Mouse (Mus musculus) gastrocnemius, postnatal 36 days (tissue): ENCODE results near the gene Slc36a2. TPM values are rescaled to one million over a fixed set of nuclear protein-coding genes. Genes with fewer than 3 reads are reported as not detected.
"Not testable (repeated sequence)": the region's sequence is repeated elsewhere in the genome, so short reads cannot be mapped to it uniquely, and the experiment has no call there.

Experiments
- DNase-seq, 2 experiments: peaks; one replicate each; pipeline ENCODE4 v3.0.0; 2022
- intact Hi-C: fragments of 180-260 bp; cut with DNase I; formaldehyde crosslinking; loops from one replicate; pipeline ENCODE4 v1.15.1; 2025
- total RNA-seq, 2 experiments: library from RNA; stranded (reverse); gene quantifications; 2 replicates each; pipeline ENCODE4 v1.2.3; 2021

The Slc36a2 gene
- total RNA-seq, 2 experiments from 2014 or later = 0.59 to 1.5 TPM

DNA sequence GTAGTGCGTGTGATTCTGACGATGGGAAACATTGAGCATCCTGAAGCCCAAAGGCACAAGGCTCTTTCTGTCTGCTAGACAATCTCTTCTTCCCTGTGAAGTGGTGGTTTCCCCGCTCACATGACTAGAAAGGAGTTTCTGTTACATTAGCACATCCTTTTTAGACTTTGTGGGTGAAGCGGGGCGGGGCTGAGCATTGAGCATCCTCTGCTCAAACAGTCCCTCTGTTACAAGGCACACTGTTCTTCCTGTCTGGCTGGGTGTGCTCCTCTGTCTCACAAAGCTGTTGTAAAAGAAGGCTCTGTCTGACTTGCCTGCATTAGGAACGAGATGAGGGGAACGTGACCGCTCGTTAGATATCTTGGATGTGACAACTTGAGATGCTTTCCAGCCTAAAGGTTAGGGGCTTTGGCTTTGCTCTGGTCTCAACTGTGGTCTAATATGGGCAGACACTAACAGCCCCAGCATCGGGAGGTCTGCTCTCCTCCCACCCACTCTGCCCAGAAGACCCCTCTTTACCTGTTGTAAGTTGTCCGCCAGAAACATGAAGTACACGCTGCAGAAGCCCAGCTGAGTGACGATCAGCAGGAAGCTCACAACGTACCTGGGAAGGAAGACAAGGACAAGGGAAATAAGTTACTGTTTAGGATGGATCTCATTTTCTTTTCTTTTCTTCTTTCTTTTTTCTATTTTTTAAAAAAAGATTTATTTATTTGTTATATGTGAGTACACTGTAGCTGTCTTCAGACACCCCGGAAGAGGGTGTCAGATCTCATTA is 47.9 kb downstream of the Slc36a2 start:
- no peak for DNase-seq
- intact Hi-C loops = no loop called here

DNA sequence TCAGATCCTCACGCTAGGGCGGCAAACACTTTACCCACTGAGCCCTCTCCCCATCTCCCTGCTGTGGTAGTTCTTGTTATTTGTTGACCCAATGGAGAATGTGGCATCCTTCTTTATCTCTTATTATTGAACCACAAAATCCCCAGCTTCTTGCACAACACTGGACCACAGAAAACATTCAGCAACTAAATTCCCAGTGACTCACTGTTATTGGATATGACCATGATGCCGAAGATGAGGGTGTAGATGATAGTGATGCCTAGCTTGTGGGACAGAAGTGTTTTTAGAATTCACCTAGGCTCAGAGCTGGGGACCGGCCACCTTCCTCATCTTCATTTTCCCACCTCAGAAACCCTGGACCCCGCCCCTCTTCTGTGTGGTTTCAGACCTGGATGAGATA is 50.0 kb downstream of the Slc36a2 start:
- intact Hi-C loops = no loop called here
- no peak for DNase-seq

DNA sequence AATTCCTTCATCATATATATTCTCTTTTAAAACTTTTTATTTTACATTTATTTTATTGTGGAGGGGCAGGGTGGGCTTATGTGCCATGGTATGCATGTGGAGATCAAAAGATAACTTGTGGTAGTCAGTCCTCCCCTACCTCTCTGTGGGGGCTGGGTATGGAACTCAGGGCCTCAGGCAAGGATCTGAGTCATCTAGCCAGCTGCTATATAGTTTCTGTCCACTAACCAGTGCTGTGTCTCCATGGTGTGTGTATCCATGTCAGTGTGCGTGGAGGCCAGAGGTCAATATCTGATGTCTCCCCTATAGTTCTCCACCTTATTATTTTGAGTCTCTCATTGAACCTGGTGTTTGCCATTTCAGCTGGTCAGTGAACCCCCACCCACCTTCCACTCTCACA is 50.5 kb downstream of the Slc36a2 start:
- intact Hi-C loops = no loop called here
- DNase-seq = no peak

- intact Hi-C loops = no loop called here
- DNase-seq = no peak
These were observed 51.7 kb downstream of the Slc36a2 start for GRCm38 (mm10) chr11:55133204-55133603.

- intact Hi-C loops = no loop called here
These were observed 52.9 kb downstream of the Slc36a2 start for GRCm38 (mm10) chr11:55131946-55132345.

DNA sequence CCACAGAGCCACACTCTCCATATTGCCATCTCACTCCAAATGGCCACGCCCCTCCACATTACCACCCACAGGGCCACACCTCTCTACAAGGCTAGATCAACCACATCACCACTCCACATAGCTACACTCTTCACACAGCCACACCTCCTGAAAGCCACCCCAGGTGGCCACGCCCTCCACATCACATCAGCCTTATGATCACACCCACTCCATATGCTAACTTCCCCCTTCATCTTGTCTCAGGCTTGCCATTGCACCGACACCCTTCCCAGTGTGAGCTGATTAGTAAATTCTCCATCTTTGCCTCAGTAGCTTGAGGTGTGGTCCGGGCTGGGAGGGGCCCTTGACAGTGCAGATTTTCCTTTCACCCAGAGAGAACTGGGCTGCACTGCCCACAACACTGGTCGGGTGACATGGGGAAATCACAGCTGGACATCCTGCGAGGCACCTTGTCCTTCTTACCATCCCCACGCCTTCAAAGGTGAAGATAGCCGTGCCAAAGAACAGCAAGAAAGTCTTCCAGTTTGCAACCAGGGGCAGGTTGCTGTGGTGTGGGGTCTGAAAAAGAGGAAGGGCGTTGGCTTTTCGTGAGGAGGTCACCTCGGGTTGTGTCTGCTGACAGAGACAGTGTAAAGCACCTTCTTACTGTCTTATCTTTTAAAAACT is 53.7 kb downstream of the Slc36a2 start:
- DNase-seq = no peak
- intact Hi-C loops = no loop called here

More at GRCm38 (mm10) chr11:55131946-55132345, 52.9 kb downstream of the Slc36a2 start:
- DNase-seq = no peak

DNA sequence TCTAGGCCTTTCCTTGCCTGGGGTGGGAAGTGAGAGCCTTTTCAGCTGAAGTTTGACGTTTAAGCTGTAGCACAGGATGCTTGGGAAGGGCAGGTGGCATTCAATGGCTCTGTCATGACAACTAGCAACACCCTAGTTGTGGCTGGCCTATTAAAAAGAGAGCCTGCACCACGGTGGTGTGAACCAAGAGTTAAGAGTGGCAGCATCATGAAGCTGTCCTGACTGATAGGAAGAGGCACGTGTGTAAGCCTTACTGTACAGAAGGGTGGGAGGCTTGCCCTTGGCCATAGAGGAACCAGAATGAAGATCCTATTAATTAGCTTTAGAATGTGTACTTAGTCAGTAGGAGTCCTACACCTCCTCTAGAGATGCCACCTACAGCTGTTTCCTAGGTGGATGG is 56.5 kb downstream of the Slc36a2 start:
- intact Hi-C loops = no loop called here
- no peak for DNase-seq

DNA sequence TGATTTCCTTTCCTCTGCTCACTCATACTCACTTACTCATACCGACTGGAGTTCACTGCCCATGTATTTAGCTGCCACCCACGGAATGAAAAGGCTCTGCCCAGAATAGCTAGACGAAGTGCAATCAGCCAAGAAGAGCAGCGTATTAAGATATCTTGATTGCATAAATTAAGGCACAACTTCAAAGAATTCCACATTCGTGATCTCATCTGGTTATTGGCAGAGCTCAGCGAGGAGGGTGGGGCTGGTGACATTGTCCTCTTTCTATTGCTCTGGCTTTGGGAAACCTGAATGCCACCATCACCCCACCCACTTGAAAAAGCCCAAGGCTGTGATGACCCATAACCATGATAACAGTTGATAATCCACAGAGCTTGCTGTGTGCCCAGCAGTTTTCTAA is 56.9 kb downstream of the Slc36a2 start:
- intact Hi-C loops = no loop called here
- DNase-seq = no peak

GRCm38 (mm10) chr11:55126663-55127062 is 58.2 kb downstream of the Slc36a2 start:
- intact Hi-C loops = no loop called here
- no peak for DNase-seq

DNA sequence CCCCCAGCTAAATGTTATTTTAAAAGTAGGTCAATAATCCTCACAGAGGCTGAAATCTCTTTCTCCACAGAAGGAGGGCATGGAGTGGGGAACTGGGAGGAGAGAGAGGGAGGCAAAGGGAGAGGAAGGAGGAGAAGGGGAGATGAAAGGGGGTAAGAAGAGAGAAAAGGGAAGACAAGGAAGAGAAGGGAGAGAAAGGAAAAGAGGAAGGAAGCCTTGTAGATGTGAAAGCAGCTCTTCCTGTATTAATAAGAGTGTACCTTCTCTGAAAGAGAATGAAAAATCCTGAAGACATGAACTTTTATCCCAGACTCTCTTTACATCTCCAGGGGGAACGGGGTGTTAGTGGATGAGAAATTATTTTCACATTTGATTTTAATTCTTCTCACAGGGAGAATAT is 63.4 kb downstream of the Slc36a2 start:
- DNase-seq = no peak
- intact Hi-C loops = no loop called here

GRCm38 (mm10) chr11:55120821-55121271 is 64.0 kb downstream of the Slc36a2 start:
- no peak for DNase-seq
- intact Hi-C loops = no loop called here

- intact Hi-C loops = no loop called here
- DNase-seq = no peak
These were observed 64.6 kb downstream of the Slc36a2 start for GRCm38 (mm10) chr11:55120279-55120678.

DNA sequence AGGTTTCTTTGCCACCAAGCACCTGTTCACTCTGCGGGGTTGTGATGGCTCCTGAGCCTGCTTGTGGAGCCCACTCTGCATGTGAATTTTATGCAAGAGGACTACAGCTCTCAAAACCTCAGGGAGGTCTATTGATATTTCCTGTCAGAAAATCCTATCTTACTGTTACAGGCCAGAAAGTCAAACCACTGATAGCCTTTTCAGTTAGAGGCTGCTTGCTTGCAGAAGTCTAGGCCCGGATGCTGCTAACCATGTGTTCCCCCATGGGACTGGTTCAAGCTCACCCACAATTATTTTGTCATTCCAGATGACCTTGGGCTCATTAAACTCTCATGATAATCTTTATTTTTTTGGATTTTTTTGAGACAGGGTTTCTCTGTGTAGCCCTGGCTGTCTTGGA is 67.8 kb downstream of the Slc36a2 start:
- no peak for DNase-seq
- intact Hi-C loops = no loop called here

- intact Hi-C loops = no loop called here
- DNase-seq = no peak
These were observed 68.9 kb downstream of the Slc36a2 start for GRCm38 (mm10) chr11:55116004-55116403.

DNA sequence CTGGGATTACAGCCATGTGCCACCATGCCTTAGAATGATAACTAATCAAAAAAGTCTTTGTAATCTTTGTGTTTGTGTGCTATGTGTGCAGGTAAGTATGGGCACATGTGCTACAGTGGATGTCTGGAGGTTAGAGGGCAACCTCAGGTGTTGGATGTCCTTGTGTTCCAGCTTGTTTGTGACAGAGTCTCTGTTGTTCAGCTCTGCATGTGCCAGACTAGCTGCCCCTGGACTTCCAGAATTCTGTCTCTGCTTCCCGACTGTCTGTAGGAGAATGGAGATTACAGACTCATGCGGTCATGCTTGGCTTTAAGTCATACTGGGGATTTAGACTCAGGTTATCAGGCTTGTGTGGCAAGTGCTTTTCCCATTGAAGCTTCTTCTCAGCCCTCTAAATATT is 70.6 kb downstream of the Slc36a2 start:
- no peak for DNase-seq
- intact Hi-C loops = no loop called here

GRCm38 (mm10) chr11:55113861-55114250 is 71.0 kb downstream of the Slc36a2 start:
- intact Hi-C loops = not testable (repeated sequence)

DNA sequence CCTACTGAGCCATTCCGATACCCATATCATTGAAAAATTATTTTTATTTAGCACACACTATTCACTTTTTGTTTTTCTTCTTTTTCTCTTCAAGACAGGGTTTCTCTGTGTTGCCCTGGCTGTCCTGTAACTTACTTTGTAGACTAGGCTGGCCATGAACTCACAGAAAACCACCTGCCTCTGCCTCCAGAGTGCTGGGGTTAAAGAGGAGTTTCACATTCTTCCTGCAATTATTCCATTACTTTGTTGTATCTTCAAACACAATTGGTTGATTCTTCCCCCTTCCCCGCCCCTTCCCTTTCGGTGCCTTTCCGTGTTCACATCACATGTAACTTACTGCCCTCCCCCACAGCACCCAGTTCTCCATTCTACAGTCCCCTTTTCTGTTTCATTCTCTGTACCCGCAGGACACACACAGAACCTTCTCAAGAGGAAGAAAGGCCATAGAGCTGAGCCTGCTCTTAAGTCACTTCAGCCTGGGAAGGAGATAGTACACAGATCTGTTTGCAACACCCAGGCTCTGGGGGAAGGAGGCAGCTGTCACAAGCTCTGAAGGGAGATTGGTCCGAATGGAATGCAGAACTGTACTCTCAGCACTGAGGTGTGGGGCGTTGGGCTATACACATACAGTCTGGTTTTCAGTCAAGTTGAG is 71.5 kb downstream of the Slc36a2 start:
- no peak for DNase-seq
- intact Hi-C loops = no loop called here

More at GRCm38 (mm10) chr11:55113861-55114250, 71.0 kb downstream of the Slc36a2 start:
- not testable (repeated sequence) for DNase-seq

DNA sequence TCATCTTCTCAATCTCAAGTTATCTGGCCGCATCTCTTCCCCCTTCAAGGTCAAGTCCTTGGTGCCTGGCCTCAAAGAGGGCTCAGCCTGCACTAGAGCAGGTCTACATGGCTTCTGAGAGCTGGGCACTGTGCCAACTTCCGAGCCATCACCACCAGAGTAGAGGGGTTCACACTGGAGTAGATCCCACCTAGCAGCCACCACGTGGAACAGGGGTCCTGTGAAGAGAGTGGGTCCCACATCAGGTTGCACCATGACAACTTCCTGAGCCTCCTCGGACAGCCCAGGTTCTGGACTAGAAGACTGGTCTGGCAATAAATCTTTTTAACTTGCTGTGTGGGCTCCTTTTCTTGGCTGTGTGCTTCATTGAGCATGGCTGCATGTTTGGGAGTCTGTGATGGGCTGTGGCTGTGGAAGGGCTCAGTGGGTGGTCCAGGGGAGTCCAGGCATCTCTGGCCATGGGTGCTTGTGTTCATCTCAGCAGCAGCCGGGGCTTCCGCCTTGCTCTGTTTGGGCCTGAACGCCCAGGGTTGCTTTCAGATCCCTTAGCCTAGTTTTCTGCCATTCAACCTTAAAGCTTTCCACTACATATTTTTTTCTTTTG is 74.2 kb downstream of the Slc36a2 start:
- intact Hi-C loops = no loop called here
- DNase-seq = no peak

- no peak for DNase-seq
- intact Hi-C loops = no loop called here
These were observed 75.2 kb downstream of the Slc36a2 start for GRCm38 (mm10) chr11:55109521-55110300.
